In genomic region chr14:34086806-34087205, GRCm38 (mm10) we compare ENCODE assay signal across 42 mouse cellular contexts. TPM values are rescaled to one million over a fixed set of nuclear protein-coding genes. Genes with fewer than 3 reads are reported as not detected.
DNase-seq lines count a peak whose midpoint lies in the region; ATAC-seq and TF ChIP-seq lines count a peak whose summit lies in the region.
"Had no signal": no experiment of that assay in that cellular context is flagged by ENCODE, and none has a peak within 500 bp of the region (broad histone marks: within the 10 kb centered on the region; RNA-seq: fewer than 3 reads in every experiment).

No protein-coding gene starts in this region.

- H3K4me3 ChIP-seq in embryonic facial prominence, embryonic 15.5 days (replicated peaks): peak overlapping the region; percentile 26
- H3K4me3 ChIP-seq in stomach, embryonic 16.5 days (replicated peaks; ENCODE audit: low read length): peak overlapping the region; percentile 30
- no peak overlapping the region for H3K4me3 ChIP-seq in midbrain, postnatal 0 days (ENCODE audit: low read depth, low read length)
- H3K4me3 ChIP-seq: erythroblast, embryonic 14.5 days; heart, adult 2 months; heart, embryonic 12.5 days; kidney, embryonic 15.5 days; left cerebral cortex, adult 2 months; liver, embryonic 15.5 days had no signal

- intact Hi-C loops in left cerebral cortex, postnatal 4 days (cut with DNase I): loop anchor here (10.0 kb wide), 2 partner anchors 278 to 488 kb away; no protein-coding TSS in a partner anchor

- peak; percentile 38 to 56 for DNase-seq in cerebellum, postnatal 14 days
- DNase-seq in cerebellum, adult 11-12 months: no peak
- DNase-seq in left cerebral cortex, postnatal 4 days: peak; percentile 19
- DNase-seq in left cerebral cortex, adult 8-10 months (ENCODE audit: low spot score in 2 of 2): no peak
- DNase-seq in frontal cortex, postnatal 25 days (ENCODE audit: low spot score in 2 of 2): no peak
- DNase-seq in midbrain, postnatal 0 days (ENCODE audit: low spot score): no peak
- DNase-seq: adrenal gland, adult 2 months; adrenal gland, postnatal 36 days; heart, adult 2 months; heart, postnatal 4 days; kidney, adult 18-20 months; kidney, postnatal 25 days; lung, embryonic 14.5 days; lung, postnatal 14 days; midbrain, embryonic 14.5 days; right cerebral cortex, adult 18-20 months; thymus, adult 2 months; thymus, postnatal 4 days had no signal

- H3K4me1 ChIP-seq in embryonic facial prominence, embryonic 15.5 days: peaks cover 10% of the 10 kb centered on the region; the same call in 1 of the 2 replicates
- no peaks in the 10 kb centered on the region for H3K4me1 ChIP-seq in stomach, embryonic 16.5 days (ENCODE audit: control insufficient read depth, insufficient read depth, low read length)
- H3K4me1 ChIP-seq in midbrain, postnatal 0 days (ENCODE audit: insufficient read depth, low read length): no peaks in the 10 kb centered on the region
- H3K4me1 ChIP-seq: heart, embryonic 12.5 days; kidney, embryonic 15.5 days; liver, embryonic 15.5 days had no signal

- no peaks in the 10 kb centered on the region for H3K9me3 ChIP-seq in embryonic facial prominence, embryonic 15.5 days (replicated peaks)
- no peaks in the 10 kb centered on the region for H3K9me3 ChIP-seq in stomach, embryonic 16.5 days (replicated peaks; ENCODE audit: control insufficient read depth, low read length)
- no peaks in the 10 kb centered on the region for H3K9me3 ChIP-seq in midbrain, postnatal 0 days (ENCODE audit: low read length)
- H3K9me3 ChIP-seq: heart, embryonic 12.5 days; kidney, embryonic 15.5 days; liver, embryonic 15.5 days had no signal

- TF ChIP-seq CTCF in midbrain, postnatal 0 days (IDR thresholded peaks at IDR 0.05): no peak

- H3K36me3 ChIP-seq in embryonic facial prominence, embryonic 15.5 days: no peaks in the 10 kb centered on the region
- H3K36me3 ChIP-seq in stomach, embryonic 16.5 days (ENCODE audit: control insufficient read depth, insufficient read depth, low read length): no peaks in the 10 kb centered on the region
- no peaks in the 10 kb centered on the region for H3K36me3 ChIP-seq in midbrain, postnatal 0 days (ENCODE audit: insufficient read depth, low read length)
- H3K36me3 ChIP-seq: heart, embryonic 12.5 days; kidney, embryonic 15.5 days; liver, embryonic 15.5 days had no signal

- H3K9ac ChIP-seq in embryonic facial prominence, embryonic 15.5 days: no peak overlapping the region
- H3K9ac ChIP-seq in stomach, embryonic 16.5 days (ENCODE audit: low read length): peak overlapping the region; percentile 34; the same call in 1 of the 2 replicates
- H3K9ac ChIP-seq in midbrain, postnatal 0 days (replicated peaks; ENCODE audit: low read length, poor library complexity, severe bottlenecking): no peak overlapping the region
- H3K9ac ChIP-seq: heart, embryonic 12.5 days; hindbrain, embryonic 14.5 days; kidney, embryonic 15.5 days; liver, embryonic 15.5 days; lung, embryonic 14.5 days had no signal

- 57% methylated on average over 4 of the region's 4 CpGs for WGBS in embryonic facial prominence, embryonic 15.5 days
- 55% methylated on average over 4 of the region's 4 CpGs for WGBS in stomach, embryonic 16.5 days
- WGBS in midbrain, postnatal 0 days: 63% methylated on average over 2 of the region's 4 CpGs

- no peaks in the 10 kb centered on the region for H3K27me3 ChIP-seq in embryonic facial prominence, embryonic 15.5 days
- H3K27me3 ChIP-seq in stomach, embryonic 16.5 days (ENCODE audit: control insufficient read depth, insufficient read depth, low read length): no peaks in the 10 kb centered on the region
- no peaks in the 10 kb centered on the region for H3K27me3 ChIP-seq in midbrain, postnatal 0 days (ENCODE audit: insufficient read depth, low read length)
- H3K27me3 ChIP-seq: heart, embryonic 12.5 days; kidney, embryonic 15.5 days; liver, embryonic 15.5 days had no signal

- H3K27ac ChIP-seq in embryonic facial prominence, embryonic 15.5 days (replicated peaks): no peak overlapping the region
- H3K27ac ChIP-seq in stomach, embryonic 16.5 days (ENCODE audit: low read length): 0 out of 2 replicates have a peak overlapping the region, but pooled peaks have one; percentile 4
- H3K27ac ChIP-seq in midbrain, postnatal 0 days (ENCODE audit: low read depth, low read length): no peak overlapping the region
- H3K27ac ChIP-seq: heart, adult 2 months; hindbrain, embryonic 14.5 days; kidney, embryonic 15.5 days; left cerebral cortex, adult 2 months; liver, embryonic 15.5 days had no signal

- ATAC-seq in embryonic facial prominence, embryonic 15.5 days (ENCODE audit: insufficient number of reproducible peaks, low FRiP score, low TSS enrichment, low read depth): no peak
- ATAC-seq in stomach, embryonic 16.5 days (ENCODE audit: insufficient read depth, low FRiP score): no peak
- ATAC-seq in midbrain, postnatal 0 days (ENCODE audit: low FRiP score): no peak
- ATAC-seq: activated CD4-positive, CD25-positive, alpha-beta regulatory T cell, adult 4 months; forebrain, embryonic 16.5 days; inflammation-experienced regulatory T-cells, adult 6 months had no signal

- peak overlapping the region; percentile 33 for H3K4me2 ChIP-seq in embryonic facial prominence, embryonic 15.5 days (replicated peaks)
- peak overlapping the region; percentile 34 for H3K4me2 ChIP-seq in stomach, embryonic 16.5 days (ENCODE audit: low read depth, low read length)
- H3K4me2 ChIP-seq in midbrain, postnatal 0 days (ENCODE audit: low read depth, low read length, poor library complexity, severe bottlenecking): no peak overlapping the region
- H3K4me2 ChIP-seq: heart, embryonic 12.5 days; hindbrain, embryonic 14.5 days; kidney, embryonic 15.5 days; liver, embryonic 15.5 days; lung, embryonic 14.5 days had no signal

RNA-seq across cellular contexts. Expression of gene Anxa8, which starts 1.0 kb away (rescaled TPM):
- under 1 TPM; 0.42 to 0.52 TPM for total RNA-seq in left cerebral cortex, postnatal 4 days (2021)
- under 1 TPM; 0.60 to 0.96 (median 0.72) TPM for total RNA-seq in left cerebral cortex, adult 8-10 months (2022)
- 80.4 and 86.4 TPM in 2 replicates for polyA plus RNA-seq in embryonic facial prominence, embryonic 15.5 days (2015; fragmentation: Nextera tagmentation; extraction: Ambion mirVana)
- polyA plus RNA-seq in stomach, embryonic 16.5 days (2015; fragmentation: Nextera tagmentation; extraction: Ambion mirVana): 56.1 and 63.4 TPM in 2 replicates
- 0.24 and 0.93 TPM in 2 replicates for total RNA-seq in midbrain, postnatal 0 days (2014; rRNA removed)
- polyA plus RNA-seq in midbrain, postnatal 0 days (2015; fragmentation: Nextera tagmentation; extraction: Ambion mirVana): 0.73 and 0.77 TPM in 2 replicates
- total RNA-seq: liver, adult 2 months had no signal
- polyA plus RNA-seq: activated CD4-positive, CD25-positive, alpha-beta regulatory T cell, adult 4 months; erythroblast, embryonic 14.5 days; forebrain, embryonic 16.5 days; inflammation-experienced regulatory T-cells, adult 6 months; liver, adult 2 months; midbrain, embryonic 14.5 days had no signal

RNA-seq across cellular contexts. Expression of gene A630023A22Rik, which starts 15.7 kb away (rescaled TPM):
- total RNA-seq in left cerebral cortex, postnatal 4 days (2021): not detected
- total RNA-seq in left cerebral cortex, adult 8-10 months (2022): not detected
- polyA plus RNA-seq in embryonic facial prominence, embryonic 15.5 days (2015; fragmentation: Nextera tagmentation; extraction: Ambion mirVana): 0.41 TPM in 1 of 2 replicates, not detected in the other
- polyA plus RNA-seq in stomach, embryonic 16.5 days (2015; fragmentation: Nextera tagmentation; extraction: Ambion mirVana): 0.43 and 0.76 TPM in 2 replicates
- not detected in 2 replicates for total RNA-seq in midbrain, postnatal 0 days (2014; rRNA removed)
- not detected in 2 replicates for polyA plus RNA-seq in midbrain, postnatal 0 days (2015; fragmentation: Nextera tagmentation; extraction: Ambion mirVana)
- total RNA-seq: adrenal gland, adult 2 months; adrenal gland, postnatal 36 days; gastrocnemius, adult 8-10 months; gastrocnemius, postnatal 4 days; heart, adult 2 months; heart, postnatal 4 days; layer of hippocampus, adult 18-20 months; layer of hippocampus, postnatal 14 days; left cerebral cortex, adult 2 months; left cerebral cortex, postnatal 36 days; liver, adult 2 months; neutrophil, adult 5-6 weeks had no signal
- polyA plus RNA-seq: activated CD4-positive, CD25-positive, alpha-beta regulatory T cell, adult 4 months; adrenal gland, adult 2 months; cortical plate, adult 2 months; embryonic facial prominence, embryonic 11.5 days; erythroblast, embryonic 14.5 days; forebrain, embryonic 11.5 days; forebrain, embryonic 16.5 days; heart, adult 2 months; heart, embryonic 12.5 days; heart, postnatal 0 days; hindbrain, embryonic 14.5 days; inflammation-experienced regulatory T-cells, adult 6 months; liver, adult 2 months; liver, embryonic 15.5 days; lung, embryonic 14.5 days; midbrain, embryonic 14.5 days; neural tube, embryonic 11.5 days; spleen, adult 2 months; thymus, adult 2 months had no signal

RNA-seq across cellular contexts. Expression of gene Antxrl, which starts 34.3 kb away (rescaled TPM):
- not detected for total RNA-seq in left cerebral cortex, postnatal 4 days (2021)
- total RNA-seq in left cerebral cortex, adult 8-10 months (2022): not detected
- not detected in 2 replicates for polyA plus RNA-seq in embryonic facial prominence, embryonic 15.5 days (2015; fragmentation: Nextera tagmentation; extraction: Ambion mirVana)
- not detected in 2 replicates for polyA plus RNA-seq in stomach, embryonic 16.5 days (2015; fragmentation: Nextera tagmentation; extraction: Ambion mirVana)
- total RNA-seq in midbrain, postnatal 0 days (2014; rRNA removed): not detected in 2 replicates
- polyA plus RNA-seq in midbrain, postnatal 0 days (2015; fragmentation: Nextera tagmentation; extraction: Ambion mirVana): not detected in 2 replicates
- total RNA-seq: adrenal gland, adult 2 months; adrenal gland, postnatal 36 days; gastrocnemius, adult 8-10 months; gastrocnemius, postnatal 4 days; heart, adult 2 months; heart, postnatal 4 days; layer of hippocampus, adult 18-20 months; layer of hippocampus, postnatal 14 days; left cerebral cortex, adult 2 months; left cerebral cortex, postnatal 36 days; liver, adult 2 months; neutrophil, adult 5-6 weeks had no signal
- polyA plus RNA-seq: activated CD4-positive, CD25-positive, alpha-beta regulatory T cell, adult 4 months; adrenal gland, adult 2 months; cortical plate, adult 2 months; embryonic facial prominence, embryonic 11.5 days; forebrain, embryonic 11.5 days; forebrain, embryonic 16.5 days; heart, embryonic 12.5 days; heart, postnatal 0 days; hindbrain, embryonic 14.5 days; inflammation-experienced regulatory T-cells, adult 6 months; kidney, embryonic 15.5 days; liver, adult 2 months; liver, embryonic 15.5 days; lung, embryonic 14.5 days; midbrain, embryonic 14.5 days; neural tube, embryonic 11.5 days; spleen, adult 2 months had no signal

Comparison
In these comparisons a context has a peak if more than half of its experiments do, and no peak if none do; other contexts are left out.
1. DNase-seq: peak in cerebellum, postnatal 14 days (2 of 2) and left cerebral cortex, postnatal 4 days (single experiment); none in cerebellum, adult 11-12 months (single experiment), left cerebral cortex, adult 8-10 months (0 of 2), frontal cortex, postnatal 25 days (0 of 2) and midbrain, postnatal 0 days (single experiment).